Mouse (Mus musculus) naive thymus-derived CD4-positive, alpha-beta T cell, adult 2 months (primary cell): ENCODE data around the gene Pten.
"Not testable (repeated sequence)": the region's sequence is repeated elsewhere in the genome, so short reads cannot be mapped to it uniquely, and the experiment has no call there.

Experiments used
- DNase-seq: peaks from one replicate; pipeline ENCODE4 v3.0.0-alpha.2; 2011; ENCODE audit warnings: low read depth

Pten gene

DNA sequence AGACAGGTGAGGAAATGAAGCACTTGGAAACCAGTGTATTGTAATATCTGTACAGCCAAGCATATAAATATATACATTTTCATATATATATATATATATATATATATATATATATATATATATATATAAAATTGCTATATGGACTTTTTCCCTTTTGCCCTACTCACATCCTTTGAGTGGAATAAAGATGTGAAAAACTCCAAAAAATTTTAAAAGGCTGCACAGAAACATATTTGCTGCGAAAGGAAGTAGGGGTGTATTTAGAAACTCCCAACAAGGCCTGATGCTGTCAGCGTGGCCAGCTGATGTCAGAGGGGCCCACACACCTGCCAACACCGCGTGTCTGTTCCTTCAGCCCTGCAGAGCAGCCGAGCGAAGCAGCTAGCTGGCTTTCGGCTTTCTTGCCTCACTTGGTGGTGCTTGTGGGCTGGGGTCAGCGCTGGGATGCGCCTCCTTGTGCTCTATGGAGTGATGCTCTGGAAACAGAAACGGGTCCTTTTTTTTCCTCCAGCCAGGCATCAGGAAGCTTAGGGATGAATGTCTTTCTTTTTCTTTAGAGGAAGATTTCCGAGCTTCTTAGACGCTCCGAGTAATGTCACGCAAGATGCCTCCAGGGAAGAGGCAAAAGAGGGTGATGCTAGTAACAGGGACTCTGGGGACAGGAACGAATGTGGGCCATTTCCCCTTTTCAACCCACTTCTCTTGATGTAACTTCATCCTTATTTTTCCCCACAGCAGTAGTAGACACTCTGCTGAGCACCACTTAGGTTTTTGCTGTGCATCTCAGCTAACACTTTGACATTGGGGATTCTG lies 2.9 kb upstream of the Pten start:
- no peak for DNase-seq

DNA sequence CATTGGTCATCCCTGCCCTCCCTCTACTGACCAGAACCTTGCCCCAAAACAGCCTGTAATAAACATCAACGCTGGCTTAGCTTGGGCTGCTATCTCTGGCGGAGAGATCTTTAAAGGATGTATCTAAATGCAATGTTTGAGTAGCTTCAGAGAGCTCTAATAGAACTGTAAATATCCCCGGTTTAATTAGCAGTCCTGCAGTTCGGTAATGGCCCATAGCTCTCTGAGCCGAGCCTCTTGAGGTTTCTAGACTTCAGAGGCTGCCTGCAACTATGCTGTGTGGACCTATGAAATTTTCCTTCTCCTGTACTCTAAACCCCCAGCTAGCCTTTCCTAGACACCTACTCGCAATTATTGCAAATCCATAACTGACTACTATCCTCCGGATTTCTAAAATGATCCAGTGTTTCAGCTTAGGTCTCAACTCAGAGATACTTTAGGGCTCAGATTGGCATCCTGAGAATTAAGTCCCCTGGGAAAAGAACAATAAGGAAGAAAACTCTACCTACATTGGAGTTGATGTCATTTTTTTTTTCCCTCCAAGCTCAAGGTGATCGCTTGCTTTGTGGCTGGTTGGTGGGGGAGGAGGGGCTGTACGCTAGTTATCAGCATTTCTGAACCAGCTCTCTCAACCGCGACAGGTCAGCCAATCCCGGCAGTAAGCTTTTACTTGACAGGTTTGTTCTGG lies 2.0 kb upstream of the Pten start:
- no peak for DNase-seq

DNA sequence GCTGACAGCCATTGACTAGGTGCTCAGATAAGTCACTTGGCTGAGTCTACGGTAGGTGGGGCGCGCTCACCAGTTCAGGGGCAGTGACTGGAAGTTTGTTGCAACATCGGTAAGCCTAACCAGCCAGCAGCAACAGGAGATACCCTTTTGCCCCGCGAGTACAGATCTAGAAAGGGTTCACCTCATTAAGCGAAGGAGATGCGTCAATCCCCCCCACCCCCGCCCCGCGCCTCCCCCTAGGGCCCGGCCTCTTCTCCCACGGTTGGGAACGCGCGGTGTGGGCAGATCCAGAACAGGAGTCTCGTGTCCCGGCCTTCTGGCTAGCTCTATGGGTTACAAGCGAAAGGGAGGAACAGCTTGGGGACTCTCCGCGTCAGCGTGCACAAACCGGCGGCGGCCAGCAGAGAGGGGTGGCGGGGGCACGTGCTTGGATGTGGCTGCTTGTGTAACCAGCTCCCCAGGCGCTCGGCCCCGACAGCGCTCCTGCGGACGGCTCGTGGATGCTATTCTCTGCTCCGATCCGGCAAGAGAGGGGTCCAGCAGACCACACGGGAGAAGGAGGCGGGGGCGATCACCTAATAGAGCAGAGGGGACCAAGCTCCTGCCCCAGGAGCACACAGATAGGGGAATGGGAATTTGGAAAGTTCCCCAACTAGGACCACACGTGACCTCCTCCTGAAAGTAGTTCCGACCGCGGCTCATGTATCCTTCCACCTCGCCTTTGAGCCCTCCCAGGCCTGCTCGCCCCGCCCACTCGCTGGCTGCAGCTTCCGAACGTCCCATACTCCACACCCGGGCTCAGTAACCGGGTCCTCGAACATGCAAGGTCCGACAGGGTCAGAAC lies 1.3 kb upstream of the Pten start:
- DNase-seq = peak; percentile 96

DNA sequence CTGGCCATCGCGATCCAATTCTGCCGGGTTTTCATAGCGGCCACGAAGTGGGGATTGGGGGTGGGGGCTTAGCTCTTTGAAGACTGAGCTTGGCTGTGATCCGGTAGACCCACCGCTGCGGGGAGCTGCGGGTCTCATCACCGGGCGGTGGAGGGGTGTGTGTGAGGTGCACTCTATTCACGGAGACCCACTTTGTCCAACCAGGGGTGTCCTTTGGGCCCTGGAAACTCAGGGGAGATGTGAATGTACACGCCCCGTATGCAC lies 729 bp upstream of the Pten start:
- DNase-seq = no peak

DNA sequence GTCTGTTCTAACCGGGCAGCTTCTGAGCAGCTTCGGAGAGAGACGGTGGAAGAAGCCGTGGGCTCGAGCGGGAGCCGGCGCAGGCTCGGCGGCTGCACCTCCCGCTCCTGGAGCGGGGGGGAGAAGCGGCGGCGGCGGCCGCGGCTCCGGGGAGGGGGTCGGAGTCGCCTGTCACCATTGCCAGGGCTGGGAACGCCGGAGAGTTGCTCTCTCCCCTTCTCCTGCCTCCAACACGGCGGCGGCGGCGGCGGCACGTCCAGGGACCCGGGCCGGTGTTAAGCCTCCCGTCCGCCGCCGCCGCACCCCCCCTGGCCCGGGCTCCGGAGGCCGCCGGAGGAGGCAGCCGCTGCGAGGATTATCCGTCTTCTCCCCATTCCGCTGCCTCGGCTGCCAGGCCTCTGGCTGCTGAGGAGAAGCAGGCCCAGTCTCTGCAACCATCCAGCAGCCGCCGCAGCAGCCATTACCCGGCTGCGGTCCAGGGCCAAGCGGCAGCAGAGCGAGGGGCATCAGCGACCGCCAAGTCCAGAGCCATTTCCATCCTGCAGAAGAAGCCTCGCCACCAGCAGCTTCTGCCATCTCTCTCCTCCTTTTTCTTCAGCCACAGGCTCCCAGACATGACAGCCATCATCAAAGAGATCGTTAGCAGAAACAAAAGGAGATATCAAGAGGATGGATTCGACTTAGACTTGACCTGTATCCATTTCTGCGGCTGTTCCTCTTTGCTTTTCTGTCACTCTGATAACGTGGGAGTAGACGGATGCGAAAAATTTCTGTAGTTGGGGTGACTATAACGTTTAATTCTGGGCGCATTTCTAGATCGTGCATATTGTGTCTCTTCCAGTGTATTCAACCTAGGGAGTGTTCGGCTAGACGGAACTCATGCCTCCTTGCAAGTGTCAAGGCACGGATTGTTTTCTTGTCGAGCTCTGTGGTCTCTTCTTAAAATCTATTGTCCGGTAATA lies 815 bp downstream of the Pten start:
- peak; percentile 60 for DNase-seq

DNA sequence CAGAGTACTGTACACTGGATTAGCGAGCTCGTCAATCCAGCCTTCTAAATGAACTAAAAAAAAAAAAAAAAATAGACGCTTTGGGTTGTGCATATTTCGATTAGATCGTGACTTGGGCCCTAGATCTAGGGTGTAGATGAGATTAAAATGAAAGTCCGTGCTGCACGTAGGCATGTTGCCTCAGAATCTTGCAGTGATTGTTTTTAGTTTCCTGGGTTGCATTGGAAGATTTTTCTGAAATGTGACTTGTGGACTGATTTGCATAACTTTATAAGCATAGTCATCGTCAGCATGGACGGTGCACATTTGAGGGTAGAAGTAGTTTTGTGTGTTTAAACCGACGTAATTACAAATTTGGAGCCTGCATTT lies 1.5 kb downstream of the Pten start:
- peak; percentile 45 for DNase-seq

DNA sequence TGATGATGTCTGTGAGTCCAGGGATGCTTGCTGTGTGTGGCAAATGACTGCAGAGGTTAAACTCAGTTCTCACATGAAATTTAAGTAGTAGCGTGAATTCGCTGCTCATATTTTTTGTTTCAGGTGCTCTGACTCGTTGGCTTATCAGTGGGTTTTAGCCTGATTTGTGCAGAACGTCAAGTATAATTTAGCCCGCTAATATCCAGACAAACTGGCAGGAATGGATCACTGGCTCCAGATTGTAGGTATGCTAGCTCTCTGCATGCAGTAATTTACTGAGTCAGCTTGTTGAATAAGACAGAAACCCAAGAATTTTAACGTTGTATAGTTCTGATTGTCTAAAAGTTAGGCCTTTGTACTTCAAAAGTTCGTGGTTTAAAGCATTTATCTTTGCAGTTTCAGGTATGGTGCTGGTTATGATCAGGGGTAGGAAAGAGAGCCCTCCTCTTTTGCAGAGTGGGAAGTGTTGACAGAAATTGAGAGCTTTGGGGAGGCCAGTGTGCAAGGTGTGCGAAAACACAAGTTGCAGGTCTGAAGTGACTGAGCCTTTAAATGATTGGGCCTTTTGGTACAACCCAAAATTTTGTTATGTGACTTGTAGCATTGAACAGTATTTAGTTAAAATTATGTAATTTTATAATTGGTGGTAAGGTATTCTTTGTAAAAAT lies 2.2 kb downstream of the Pten start:
- peak; percentile 33 for DNase-seq

DNA sequence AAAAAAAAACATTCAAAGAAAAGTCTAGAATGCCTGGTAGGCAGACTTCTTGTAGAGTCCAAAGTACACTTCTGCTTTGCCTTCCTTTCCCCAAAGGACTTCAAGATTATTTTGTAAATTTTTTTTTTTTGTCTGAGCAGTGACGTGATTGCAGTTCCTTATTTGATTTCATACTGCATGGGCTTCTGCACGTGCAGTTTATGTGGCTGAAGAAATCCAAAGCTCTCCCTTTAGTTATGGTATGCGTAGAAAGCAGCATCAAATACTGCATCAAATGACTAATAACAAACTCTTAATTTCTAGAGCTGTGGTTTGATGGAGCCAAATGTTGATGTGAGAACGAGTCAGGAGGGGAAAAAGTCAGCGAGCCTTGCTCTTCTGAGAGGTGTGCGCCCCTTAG lies 3.2 kb downstream of the Pten start:
- DNase-seq = peak; percentile 32

DNA sequence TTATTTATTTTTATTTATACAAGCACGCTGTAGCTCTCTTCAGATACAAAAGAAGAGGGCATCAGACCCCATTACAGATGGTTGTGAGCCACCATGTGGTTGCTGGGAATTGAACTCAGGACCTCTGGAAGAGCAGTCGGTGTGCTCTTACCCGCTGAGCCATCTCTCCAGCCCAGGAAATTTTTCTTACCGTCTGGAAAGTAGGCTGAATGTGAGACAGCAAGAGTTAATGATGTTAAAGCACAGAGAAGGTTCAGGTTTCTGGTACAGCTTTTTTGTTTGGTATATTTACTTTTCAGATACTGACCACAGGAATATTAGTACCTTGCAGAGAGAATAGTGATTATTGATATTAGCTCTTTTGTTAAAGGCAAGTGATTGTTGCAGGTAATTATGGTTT lies 3.9 kb downstream of the Pten start:
- no peak for DNase-seq

DNA sequence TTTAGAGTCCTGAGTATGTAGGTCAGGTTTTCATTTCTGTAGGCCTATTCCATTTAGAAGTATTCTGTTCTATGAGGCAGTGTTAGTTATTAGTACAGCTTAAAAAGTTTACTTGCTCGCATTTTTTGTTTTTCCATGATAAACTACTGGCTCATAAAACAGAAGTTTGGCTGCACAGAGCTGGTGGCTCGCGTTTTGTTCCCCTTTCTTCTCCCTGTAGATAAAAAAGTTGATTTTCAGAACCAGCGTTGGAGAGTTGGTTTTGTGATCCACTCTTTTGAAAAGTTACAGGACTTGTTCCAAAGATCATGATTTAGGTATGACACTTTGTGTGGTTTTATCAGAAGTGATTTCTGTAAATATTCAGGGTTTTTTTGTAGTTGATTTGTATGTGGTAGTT lies 5.2 kb downstream of the Pten start:
- no peak for DNase-seq

DNA sequence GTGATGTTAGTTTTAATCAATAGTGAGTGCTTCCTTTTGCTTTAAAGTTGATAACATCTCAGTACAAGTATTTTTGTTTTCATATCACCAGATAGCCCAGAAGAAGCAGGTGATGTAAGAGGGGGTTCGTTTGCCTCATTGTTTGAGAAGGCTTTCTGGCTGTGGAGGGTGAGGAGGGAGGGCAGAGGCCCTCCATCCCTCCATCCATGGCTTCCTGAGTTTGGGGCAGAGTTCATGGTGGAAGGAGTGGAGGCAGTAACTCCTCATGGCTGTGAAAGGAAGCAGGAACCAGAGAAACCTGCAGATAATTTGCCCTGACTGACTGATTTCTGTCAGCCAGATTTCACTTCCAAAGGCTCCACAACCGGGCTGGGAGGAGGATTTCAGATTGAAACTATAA lies 21.1 kb downstream of the Pten start:
- no peak for DNase-seq

DNA sequence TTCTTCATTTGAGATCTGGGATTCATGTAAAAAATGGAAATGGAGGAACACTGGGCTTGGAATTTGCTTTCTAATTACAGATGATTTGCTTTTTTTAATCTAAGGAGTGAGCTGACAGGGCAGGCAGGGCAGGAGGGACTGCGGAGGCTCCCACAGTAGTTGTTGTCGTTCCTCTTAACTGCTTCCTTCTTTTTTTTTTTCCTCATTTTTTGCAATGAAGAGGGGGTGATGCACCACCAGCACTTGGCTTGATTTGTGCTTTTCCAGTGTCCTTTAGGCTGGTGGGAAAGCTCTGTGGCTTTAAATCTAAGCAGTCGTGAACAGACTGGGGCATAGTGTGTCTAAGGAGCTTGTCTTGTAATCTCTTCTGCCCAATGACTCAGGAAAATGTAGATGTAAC lies 21.8 kb downstream of the Pten start:
- no peak for DNase-seq

DNA sequence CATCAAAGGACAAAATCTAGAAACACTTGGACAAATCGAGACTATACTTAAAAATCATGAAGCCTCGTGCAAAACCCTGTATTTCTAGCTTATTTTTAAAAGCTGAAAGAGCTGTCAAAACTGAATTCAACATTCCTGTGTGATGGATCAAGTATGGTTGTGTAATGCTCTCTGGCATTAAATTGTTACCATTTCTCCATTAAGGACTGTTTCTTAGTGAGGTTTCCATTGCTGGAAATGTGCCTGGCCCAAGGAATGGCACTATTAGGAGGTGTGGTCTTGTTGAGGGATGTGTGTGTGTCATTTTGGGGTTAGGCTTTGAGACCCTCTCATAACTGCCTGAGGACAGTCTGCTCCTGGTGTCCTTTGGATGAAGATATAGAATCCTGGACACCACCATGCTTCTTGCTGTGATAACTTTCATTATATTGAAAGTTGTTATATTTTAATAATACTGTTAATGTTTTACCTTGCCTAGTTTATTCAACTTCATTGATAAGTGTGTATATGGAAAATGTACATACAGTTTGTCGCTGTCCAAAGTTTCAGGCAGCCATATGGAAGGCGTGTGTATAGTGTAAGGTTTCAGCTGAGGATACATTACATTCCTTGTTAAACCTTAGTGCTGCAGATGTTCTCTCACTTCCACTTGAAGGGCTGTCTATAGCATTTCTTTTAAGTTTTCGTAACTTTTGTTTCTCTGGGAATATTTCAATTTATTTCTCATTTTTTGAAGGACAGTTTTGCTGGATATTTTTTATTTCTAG lies 24.2 kb downstream of the Pten start:
- no peak for DNase-seq

DNA sequence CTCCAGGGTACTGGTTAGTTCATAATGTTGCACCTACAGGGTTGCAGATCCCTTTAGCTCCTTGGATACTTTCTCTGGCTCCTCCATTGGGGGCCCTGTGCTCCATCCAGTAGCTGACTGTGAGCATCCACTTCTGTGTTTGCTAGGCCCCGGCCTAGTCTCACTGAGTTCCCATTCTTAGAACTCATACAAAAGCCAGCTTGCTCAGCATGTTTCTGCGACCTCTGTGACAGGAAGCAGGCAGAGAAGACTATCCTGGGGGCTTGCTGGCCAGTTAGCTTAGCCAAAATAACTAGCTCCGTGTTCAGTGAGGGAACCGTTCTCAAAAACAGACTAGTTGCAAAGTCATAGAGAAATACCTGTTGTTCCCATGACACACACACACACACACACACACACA lies 30.1 kb downstream of the Pten start:
- DNase-seq = not testable (repeated sequence)

DNA sequence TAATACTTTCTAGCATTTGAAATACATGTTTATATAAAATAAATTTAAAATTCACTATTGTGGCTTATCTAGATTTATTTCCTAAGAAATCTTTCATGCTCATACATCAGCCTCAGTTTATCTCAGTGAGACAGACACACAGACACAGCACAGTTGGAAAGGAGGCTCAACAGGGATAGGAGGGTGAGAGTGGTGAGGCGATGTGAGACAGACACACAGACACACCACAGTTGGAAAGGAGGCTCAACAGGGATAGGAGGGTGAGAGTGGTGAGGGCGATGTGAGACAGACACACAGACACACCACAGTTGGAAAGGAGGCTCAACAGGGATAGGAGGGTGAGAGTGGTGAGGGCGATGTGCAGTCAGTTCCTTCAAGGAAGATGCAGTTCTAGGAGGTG lies 30.7 kb downstream of the Pten start:
- DNase-seq = not testable (repeated sequence)

DNA sequence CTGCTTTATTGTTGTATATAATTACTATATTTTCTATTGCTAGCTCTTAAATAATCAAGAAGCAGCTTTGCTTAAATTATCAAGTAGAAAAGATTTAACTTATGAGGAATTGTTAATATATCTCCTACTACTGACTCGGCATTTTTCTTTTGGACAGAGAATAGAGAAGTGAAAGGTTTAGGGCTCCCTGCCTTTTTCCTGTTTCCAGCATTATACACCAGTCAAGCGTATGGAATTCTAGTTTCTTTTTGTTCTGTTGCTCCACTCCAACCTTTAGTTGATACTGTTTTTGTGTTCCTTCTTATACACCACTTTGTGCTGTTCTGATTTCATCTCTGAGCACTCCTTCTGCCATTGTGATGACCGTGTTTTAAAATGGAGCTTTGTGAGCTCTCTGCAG lies 32.2 kb downstream of the Pten start:
- no peak for DNase-seq

DNA sequence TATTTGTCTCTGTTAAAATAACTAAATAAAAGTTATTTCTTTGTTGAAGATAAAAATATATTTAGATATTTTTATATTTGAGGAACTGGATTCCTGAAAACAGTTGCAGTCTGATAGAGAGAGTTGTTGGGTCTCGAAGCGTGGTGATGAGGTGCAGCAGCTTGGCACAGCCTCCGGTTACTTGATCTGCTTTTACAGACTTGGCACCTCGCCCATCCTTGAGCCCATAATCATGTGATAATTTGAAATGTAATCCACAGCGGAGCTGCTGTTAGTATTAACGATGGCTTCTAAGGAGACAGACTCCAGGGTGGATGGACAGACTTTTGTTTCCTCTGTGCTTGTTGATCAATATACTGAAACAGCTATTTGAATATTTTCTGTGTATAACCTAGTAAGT lies 35.3 kb downstream of the Pten start:
- DNase-seq = no peak

DNA sequence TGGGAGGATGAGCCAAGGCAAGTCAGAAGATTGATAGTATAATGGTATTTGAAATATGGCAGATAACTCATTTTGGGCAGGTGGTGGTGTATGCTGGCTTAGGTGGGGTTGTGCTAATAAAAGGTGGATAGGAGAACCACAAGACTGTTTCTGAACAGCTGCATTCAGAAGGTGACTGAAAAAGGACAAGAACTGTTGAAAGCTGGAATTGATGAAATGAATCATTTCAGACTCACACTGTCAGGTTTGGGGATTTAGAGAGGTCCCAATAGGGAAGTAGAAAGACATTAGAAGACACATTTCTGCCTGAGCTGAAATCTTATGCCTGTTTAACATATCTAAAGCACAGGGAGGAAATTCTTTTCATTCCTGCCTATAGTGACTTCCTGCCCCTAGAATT lies 36.6 kb downstream of the Pten start:
- DNase-seq = no peak

DNA sequence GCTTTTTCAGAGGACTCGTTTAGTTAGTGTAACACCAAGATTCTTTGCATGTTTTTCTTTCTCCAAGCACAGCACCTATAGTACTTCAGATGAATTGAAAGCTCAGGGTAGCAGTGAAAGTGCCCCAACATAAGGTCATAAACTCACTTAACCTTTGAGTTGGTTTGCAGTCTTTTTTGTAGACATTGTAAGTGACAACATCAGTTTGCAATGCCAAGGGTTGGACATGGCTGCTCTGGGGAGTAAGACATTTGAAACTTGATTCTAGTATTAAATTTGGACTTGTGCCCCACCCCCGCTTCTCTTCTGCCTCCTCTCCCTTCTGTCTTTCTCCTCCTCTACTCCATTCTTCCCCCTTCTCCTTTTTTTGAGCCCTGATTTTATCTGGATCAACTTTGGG lies 43.3 kb downstream of the Pten start:
- DNase-seq = no peak

DNA sequence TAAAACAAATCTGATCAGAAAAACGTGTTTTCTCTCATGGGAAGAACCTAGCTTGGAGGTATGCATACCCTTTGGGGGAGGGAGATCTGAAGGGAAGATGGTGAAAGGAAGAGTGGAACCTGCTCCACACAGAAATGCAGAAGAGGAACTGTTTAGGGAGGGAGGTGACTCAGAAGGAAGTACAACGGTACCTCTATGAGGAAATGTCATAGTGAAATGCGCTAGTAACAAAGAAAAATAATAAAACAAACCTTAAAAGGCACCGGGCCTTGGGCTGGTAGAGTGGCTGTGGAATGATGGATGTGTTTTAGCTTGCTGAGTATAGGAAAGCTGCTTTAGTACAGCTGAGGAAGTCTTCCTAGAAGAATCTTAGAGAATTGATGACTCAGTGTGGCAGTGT lies 47.4 kb downstream of the Pten start:
- no peak for DNase-seq

DNA sequence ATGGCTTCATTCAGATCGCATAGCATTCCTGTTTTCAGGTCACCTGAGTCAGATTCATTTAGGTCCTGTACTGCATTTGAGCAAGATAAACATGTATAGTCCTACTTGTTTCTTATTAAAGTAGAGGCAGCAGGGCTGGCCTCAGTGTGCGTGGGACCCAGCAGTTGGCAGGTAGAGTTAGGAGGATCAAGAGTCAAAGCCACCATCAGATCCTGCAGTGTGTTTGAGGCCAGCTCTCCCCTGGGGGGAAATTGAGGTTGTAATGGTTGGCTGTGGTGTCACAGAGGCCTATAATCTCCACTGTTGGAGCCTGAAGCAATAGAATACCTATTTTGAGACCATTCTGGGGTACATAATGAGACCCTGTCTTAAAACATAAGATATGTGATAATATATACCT lies 50.3 kb downstream of the Pten start:
- DNase-seq = no peak
